Comparison of ENCODE assay signal across 8 mouse cellular contexts in the genomic region with DNA sequence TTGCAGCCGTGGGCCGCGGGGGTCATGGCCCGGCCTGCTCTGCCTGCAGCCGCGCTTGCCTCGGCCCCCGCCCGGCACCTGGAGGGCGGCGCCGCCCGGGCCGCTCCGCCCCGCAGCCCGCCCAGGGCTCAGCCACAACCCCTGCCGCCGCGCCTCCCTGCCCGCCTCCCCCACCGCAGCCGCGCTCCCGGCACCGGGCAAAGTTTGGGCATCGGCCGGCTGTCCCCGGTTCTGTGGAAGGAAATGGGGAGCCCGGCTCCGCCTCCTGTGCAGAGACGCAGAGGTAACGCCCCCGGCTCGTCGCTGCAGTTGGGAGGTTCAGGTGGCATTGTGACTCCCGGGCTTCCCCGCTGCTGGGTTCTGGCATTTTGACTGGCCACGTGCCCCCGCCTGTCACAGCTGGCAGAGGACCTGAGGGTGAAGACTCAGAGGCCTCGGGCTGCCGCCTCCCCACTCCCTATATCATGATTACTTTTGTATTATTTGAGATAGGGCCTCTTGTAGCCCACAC. TPM values are rescaled to one million over a fixed set of nuclear protein-coding genes. Genes with fewer than 3 reads are reported as not detected.
DNase-seq lines count a peak whose midpoint lies in the region; ATAC-seq and TF ChIP-seq lines count a peak whose summit lies in the region.

No protein-coding gene starts in this region.

- WGBS in forebrain, embryonic 11.5 days = 1% methylated on average over 34 of the region's 42 CpGs

- peaks cover 15% of the 10 kb centered on the region for H3K4me1 ChIP-seq in ES-Bruce4 (ENCODE audit: control insufficient read depth, insufficient read depth, low read length)
- H3K4me1 ChIP-seq in forebrain, embryonic 11.5 days (replicated peaks; ENCODE audit: control insufficient read depth, insufficient read depth, low read length) = peaks cover 9% of the 10 kb centered on the region; the same call in 1 of the 2 replicates

- TF ChIP-seq POLR2A in ES-Bruce4 (IDR thresholded peaks at IDR 0.05; ENCODE audit: insufficient read depth, low read length) = no peak

- peak; percentile 92 for DNase-seq in adrenal gland, adult 2 months
- peak; percentile 71 for DNase-seq in forebrain, embryonic 11.5 days (ENCODE audit: low spot score)
- peak; percentile 73 for DNase-seq in heart, postnatal 4 days
- peak; percentile 46 for DNase-seq in layer of hippocampus, adult 2 months (ENCODE audit: low spot score in 2 of 2)
- DNase-seq in lung, postnatal 4 days = peak; percentile 67 to 73
- DNase-seq in right cerebral cortex, postnatal 10 days (ENCODE audit: low spot score in 2 of 2) = peak; percentile 51 to 57
- peak; percentile 49 for DNase-seq in yolk sac, embryonic 10.5 days (ENCODE audit: low spot score)

- no peaks in the 10 kb centered on the region for H3K27me3 ChIP-seq in ES-Bruce4 (ENCODE audit: control insufficient read depth, insufficient read depth, low read length, poor library complexity, severe bottlenecking)
- peaks cover 23% of the 10 kb centered on the region for H3K27me3 ChIP-seq in forebrain, embryonic 11.5 days (ENCODE audit: control insufficient read depth, insufficient read depth, low read length)

- H3K4me3 ChIP-seq in ES-Bruce4 (ENCODE audit: low read depth, low read length) = peak overlapping the region; percentile 65
- peak overlapping the region; percentile 50 for H3K4me3 ChIP-seq in forebrain, embryonic 11.5 days (ENCODE audit: low read depth, low read length)
- peak overlapping the region; percentile 66 for H3K4me3 ChIP-seq in layer of hippocampus, adult 2 months

- H3K36me3 ChIP-seq in ES-Bruce4 (ENCODE audit: control insufficient read depth, insufficient read depth, low read length, poor library complexity, severe bottlenecking) = no peaks in the 10 kb centered on the region
- no peaks in the 10 kb centered on the region for H3K36me3 ChIP-seq in forebrain, embryonic 11.5 days (ENCODE audit: control insufficient read depth, insufficient read depth, low read length)

- no peak for TF ChIP-seq EP300 in ES-Bruce4 (IDR thresholded peaks at IDR 0.05; ENCODE audit: insufficient read depth, low read depth, low read length)

- no peaks in the 10 kb centered on the region for H3K9me3 ChIP-seq in ES-Bruce4 (replicated peaks; ENCODE audit: control insufficient read depth, insufficient read depth, low read length, poor library complexity, severe bottlenecking)
- H3K9me3 ChIP-seq in forebrain, embryonic 11.5 days (ENCODE audit: control insufficient read depth, low read length) = no peaks in the 10 kb centered on the region

- H3K4me2 ChIP-seq in forebrain, embryonic 11.5 days (ENCODE audit: low read depth, low read length, severe bottlenecking) = peak overlapping the region; percentile 95

- no peak for TF ChIP-seq CTCF in ES-Bruce4 (IDR thresholded peaks at IDR 0.05; ENCODE audit: low read depth, low read length)
- TF ChIP-seq CTCF in layer of hippocampus, adult 2 months (conservative IDR thresholded peaks at IDR 0.05) = no peak

- H3K27ac ChIP-seq in ES-Bruce4 (ENCODE audit: insufficient read depth, low read length) = no peak overlapping the region
- no peak overlapping the region for H3K27ac ChIP-seq in forebrain, embryonic 11.5 days (ENCODE audit: low read depth, low read length)
- peak overlapping the region; percentile 82 for H3K27ac ChIP-seq in layer of hippocampus, adult 2 months

- peak; percentile 33; the same call in 1 of the 2 replicates for ATAC-seq in forebrain, embryonic 11.5 days (replicated peaks; ENCODE audit: low FRiP score)

- peak overlapping the region; percentile 83 for H3K9ac ChIP-seq in ES-Bruce4 (ENCODE audit: low read depth, poor library complexity, severe bottlenecking)
- peak overlapping the region; percentile 43 for H3K9ac ChIP-seq in forebrain, embryonic 11.5 days (ENCODE audit: low read length)

RNA-seq across cellular contexts. Expression of a gene that starts 13.0 kb away (rescaled TPM):
- 12.4 and 17.7 TPM in 2 replicates for polyA plus RNA-seq in ES-Bruce4 (2011; ENCODE audit: insufficient read depth, insufficient read length, low read depth, missing spikeins)
- total RNA-seq in adrenal gland, adult 2 months (2021) = 10 to 100 TPM in 1 of 2 experiments, 1 to 10 TPM in 1; 7.2 to 27.6 TPM
- polyA plus RNA-seq in adrenal gland, adult 2 months (2012; rRNA removed) = 14.9 and 33.6 TPM in 2 replicates
- polyA plus RNA-seq in forebrain, embryonic 11.5 days (2014; fragmentation: Nextera tagmentation; extraction: Ambion mirVana) = 1.6 and 2.3 TPM in 2 replicates
- total RNA-seq in heart, postnatal 4 days (2021) = 1 to 10 TPM; 7.5 to 9.3 TPM
- 10 to 100 TPM; 14.0 to 15.6 TPM for total RNA-seq in layer of hippocampus, adult 2 months (2021)

RNA-seq across cellular contexts. Expression of a gene that starts 33.5 kb away (rescaled TPM):
- not detected in 2 replicates for polyA plus RNA-seq in ES-Bruce4 (2011; ENCODE audit: insufficient read depth, insufficient read length, low read depth, missing spikeins)
- total RNA-seq in adrenal gland, adult 2 months (2021) = not detected
- polyA plus RNA-seq in adrenal gland, adult 2 months (2012; rRNA removed) = 3.4 and 10.8 TPM in 2 replicates
- polyA plus RNA-seq in forebrain, embryonic 11.5 days (2014; fragmentation: Nextera tagmentation; extraction: Ambion mirVana) = 3.3 and 3.5 TPM in 2 replicates
- not detected for total RNA-seq in heart, postnatal 4 days (2021)
- under 1 TPM in 1 of 2 experiments, not detected in 1; 0.69 TPM for total RNA-seq in layer of hippocampus, adult 2 months (2021)

RNA-seq across cellular contexts. Expression of a gene that starts 33.6 kb away (rescaled TPM):
- polyA plus RNA-seq in ES-Bruce4 (2011; ENCODE audit: insufficient read depth, insufficient read length, low read depth, missing spikeins) = 605 and 624 TPM in 2 replicates
- total RNA-seq in adrenal gland, adult 2 months (2021) = 1,000 to 10,000 TPM; 1,249 to 1,840 TPM
- 508 and 556 TPM in 2 replicates for polyA plus RNA-seq in adrenal gland, adult 2 months (2012; rRNA removed)
- 812 and 850 TPM in 2 replicates for polyA plus RNA-seq in forebrain, embryonic 11.5 days (2014; fragmentation: Nextera tagmentation; extraction: Ambion mirVana)
- total RNA-seq in heart, postnatal 4 days (2021) = 1,000 to 10,000 TPM; 2,981 to 3,274 TPM
- total RNA-seq in layer of hippocampus, adult 2 months (2021) = 1,000 to 10,000 TPM in 1 of 2 experiments, 100 to 1,000 TPM in 1; 991 to 1,040 TPM

RNA-seq across cellular contexts. Expression of a gene that starts 34.0 kb away (rescaled TPM):
- polyA plus RNA-seq in ES-Bruce4 (2011; ENCODE audit: insufficient read depth, insufficient read length, low read depth, missing spikeins) = 124 and 141 TPM in 2 replicates
- total RNA-seq in adrenal gland, adult 2 months (2021) = 100 to 1,000 TPM in 1 of 2 experiments, 10 to 100 TPM in 1; 73.1 to 136 TPM
- polyA plus RNA-seq in adrenal gland, adult 2 months (2012; rRNA removed) = 145 and 176 TPM in 2 replicates
- 307 and 321 TPM in 2 replicates for polyA plus RNA-seq in forebrain, embryonic 11.5 days (2014; fragmentation: Nextera tagmentation; extraction: Ambion mirVana)
- 10 to 100 TPM; 78.7 to 82.4 TPM for total RNA-seq in heart, postnatal 4 days (2021)
- total RNA-seq in layer of hippocampus, adult 2 months (2021) = 10 to 100 TPM; 74.1 to 85.4 TPM

RNA-seq across cellular contexts. Expression of a gene that starts 45.3 kb away (rescaled TPM):
- 51.3 and 52.0 TPM in 2 replicates for polyA plus RNA-seq in ES-Bruce4 (2011; ENCODE audit: insufficient read depth, insufficient read length, low read depth, missing spikeins)
- 1 to 10 TPM; 3.8 to 5.7 TPM for total RNA-seq in adrenal gland, adult 2 months (2021)
- 7.8 and 8.7 TPM in 2 replicates for polyA plus RNA-seq in adrenal gland, adult 2 months (2012; rRNA removed)
- polyA plus RNA-seq in forebrain, embryonic 11.5 days (2014; fragmentation: Nextera tagmentation; extraction: Ambion mirVana) = 105 and 115 TPM in 2 replicates
- 10 to 100 TPM; 42.0 to 43.2 TPM for total RNA-seq in heart, postnatal 4 days (2021)
- total RNA-seq in layer of hippocampus, adult 2 months (2021) = 1 to 10 TPM; 5.2 to 6.2 TPM
